Mouse (Mus musculus) gastrocnemius, postnatal 36 days (tissue): ENCODE results near the gene Rere. TPM values are rescaled to one million over a fixed set of nuclear protein-coding genes. Genes with fewer than 3 reads are reported as not detected.

ENCODE experiments used
- DNase-seq, 2 experiments: peaks; one replicate each; pipeline ENCODE4 v3.0.0; 2022
- intact Hi-C: fragments of 180-260 bp; cut with DNase I; formaldehyde crosslinking; loops from one replicate; pipeline ENCODE4 v1.15.1; 2025
- total RNA-seq, 2 experiments: library from RNA; stranded (reverse); gene quantifications; 2 replicates each; pipeline ENCODE4 v1.2.3; 2021

The Rere gene
- total RNA-seq, 2 experiments from 2014 or later = 47.6 to 66.2 TPM

GRCm38 (mm10) chr4:150374651-150375447 lies 93.4 kb downstream of the Rere start:
- intact Hi-C loops = no loop called here
- DNase-seq = no peak

GRCm38 (mm10) chr4:150375448-150375935 lies 94.0 kb downstream of the Rere start:
- intact Hi-C loops = no loop called here
- no peak for DNase-seq

- intact Hi-C loops = no loop called here
- no peak for DNase-seq
These were observed 97.9 kb downstream of the Rere start for GRCm38 (mm10) chr4:150379313-150379712.

- intact Hi-C loops = no loop called here
- no peak for DNase-seq
These were observed 98.3 kb downstream of the Rere start for GRCm38 (mm10) chr4:150379772-150380171.

GRCm38 (mm10) chr4:150380273-150380672 lies 98.8 kb downstream of the Rere start:
- DNase-seq = no peak
- intact Hi-C loops = no loop called here

GRCm38 (mm10) chr4:150382504-150382903 lies 101.1 kb downstream of the Rere start:
- intact Hi-C loops = no loop called here

GRCm38 (mm10) chr4:150384405-150384804 lies 103.0 kb downstream of the Rere start:
- DNase-seq = no peak
- intact Hi-C loops = no loop called here

More at GRCm38 (mm10) chr4:150382504-150382903, 101.1 kb downstream of the Rere start:
- DNase-seq = no peak

GRCm38 (mm10) chr4:150384899-150385298 lies 103.5 kb downstream of the Rere start:
- intact Hi-C loops = no loop called here
- DNase-seq = no peak

- no peak for DNase-seq
- intact Hi-C loops = no loop called here
These were observed 107.1 kb downstream of the Rere start for GRCm38 (mm10) chr4:150388518-150388917.

GRCm38 (mm10) chr4:150393607-150394006 lies 112.2 kb downstream of the Rere start:
- intact Hi-C loops = no loop called here

GRCm38 (mm10) chr4:150394091-150394490 lies 112.6 kb downstream of the Rere start:
- intact Hi-C loops = no loop called here
- DNase-seq = no peak

More at GRCm38 (mm10) chr4:150393607-150394006, 112.2 kb downstream of the Rere start:
- DNase-seq = no peak

GRCm38 (mm10) chr4:150396339-150396738 lies 114.9 kb downstream of the Rere start:
- no peak for DNase-seq
- intact Hi-C loops = no loop called here

GRCm38 (mm10) chr4:150396826-150397620 lies 115.6 kb downstream of the Rere start:
- intact Hi-C loops = no loop called here
- DNase-seq = no peak

- intact Hi-C loops = no loop called here
- no peak for DNase-seq
These were observed 117.6 kb downstream of the Rere start for GRCm38 (mm10) chr4:150399032-150399431.

- DNase-seq = no peak
- intact Hi-C loops = no loop called here
These were observed 120.6 kb downstream of the Rere start for GRCm38 (mm10) chr4:150401830-150402607.

GRCm38 (mm10) chr4:150402608-150402985 lies 121.2 kb downstream of the Rere start:
- intact Hi-C loops = no loop called here
- no peak for DNase-seq

- intact Hi-C loops = no loop called here
- DNase-seq = no peak
These were observed 122.5 kb downstream of the Rere start for GRCm38 (mm10) chr4:150403941-150404340.

- DNase-seq = no peak
- intact Hi-C loops = no loop called here
These were observed 123.1 kb downstream of the Rere start for GRCm38 (mm10) chr4:150404583-150404982.

- DNase-seq = no peak
- intact Hi-C loops = loop anchor here (5.0 kb wide), 2 partner anchors 43 to 57 kb away; no protein-coding TSS in a partner anchor
These were observed 124.3 kb downstream of the Rere start for GRCm38 (mm10) chr4:150405786-150406185.

- no peak for DNase-seq
- intact Hi-C loops = loop anchor here (5.0 kb wide), 2 partner anchors 44 to 56 kb away; no protein-coding TSS in a partner anchor
These were observed 124.9 kb downstream of the Rere start for GRCm38 (mm10) chr4:150406320-150406719.
